Mouse (Mus musculus) kidney, postnatal 25 days (tissue): ENCODE measurements around the gene Ncoa6.

Experiments used
- DNase-seq, 2 experiments: peaks; one replicate each; pipeline ENCODE4 v3.0.0; 2021; ENCODE audit warnings: mixed read lengths in 2 of 2

The Ncoa6 gene

GRCm38 (mm10) chr2:155357686-155358399 is 115.9 kb downstream of the Ncoa6 start:
- peak; percentile 49 to 64 for DNase-seq

- DNase-seq: peak; percentile 97 to 98
These were observed 116.6 kb downstream of the Ncoa6 start, which contains the start of gene Pigu for GRCm38 (mm10) chr2:155356971-155357591. TSS of gene Pigu (minus strand) at chr2:155357430.

- DNase-seq: peak in 1 of 2 experiments; percentile 20
These were observed 119.3 kb downstream of the Ncoa6 start for GRCm38 (mm10) chr2:155354402-155354801.

GRCm38 (mm10) chr2:155346670-155347069 is 127.0 kb downstream of the Ncoa6 start:
- DNase-seq: no peak
